Mouse (Mus musculus) heart, postnatal 10 days (tissue): Measurements from ENCODE around the gene Olfr476. TPM values are rescaled to one million over a fixed set of nuclear protein-coding genes. Genes with fewer than 3 reads are reported as not detected.
"Not testable (repeated sequence)": the region's sequence is repeated elsewhere in the genome, so short reads cannot be mapped to it uniquely, and the experiment has no call there.

Experiments used
- DNase-seq, 2 experiments: peaks; one replicate each; pipeline ENCODE4 v3.0.0; 2021
- intact Hi-C: fragments of 180-260 bp; cut with DNase I; formaldehyde crosslinking; loops from one replicate; pipeline ENCODE4 v1.15.1; 2025
- total RNA-seq, 2 experiments: library from RNA; stranded (reverse); gene quantifications; 2 replicates each; pipeline ENCODE4 v1.2.3; 2021

Gene Olfr476
- not detected for total RNA-seq

DNA sequence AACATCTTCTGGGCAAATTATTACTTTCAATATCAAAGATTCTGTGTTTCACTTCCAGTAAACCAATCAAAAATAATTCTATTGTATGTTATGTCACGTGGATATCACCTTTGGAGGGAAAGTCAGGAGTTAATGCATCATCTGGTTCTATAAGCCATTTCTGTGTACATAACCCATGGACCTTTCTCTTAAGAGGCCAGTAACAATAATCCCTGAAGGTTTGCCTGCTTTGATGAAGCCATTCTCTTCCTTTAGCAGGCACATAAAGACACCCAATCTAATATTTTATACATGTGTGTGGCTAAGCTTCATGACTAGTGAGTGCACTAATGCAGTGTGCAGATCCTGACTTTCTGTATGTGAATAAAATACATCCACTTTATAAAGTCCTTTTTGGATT, at the start of gene Olfr476:
Olfr476 (plus strand) TSS at position 301 of the 400 bp plus-strand sequence.
- intact Hi-C loops = no loop called here
- no peak for DNase-seq

DNA sequence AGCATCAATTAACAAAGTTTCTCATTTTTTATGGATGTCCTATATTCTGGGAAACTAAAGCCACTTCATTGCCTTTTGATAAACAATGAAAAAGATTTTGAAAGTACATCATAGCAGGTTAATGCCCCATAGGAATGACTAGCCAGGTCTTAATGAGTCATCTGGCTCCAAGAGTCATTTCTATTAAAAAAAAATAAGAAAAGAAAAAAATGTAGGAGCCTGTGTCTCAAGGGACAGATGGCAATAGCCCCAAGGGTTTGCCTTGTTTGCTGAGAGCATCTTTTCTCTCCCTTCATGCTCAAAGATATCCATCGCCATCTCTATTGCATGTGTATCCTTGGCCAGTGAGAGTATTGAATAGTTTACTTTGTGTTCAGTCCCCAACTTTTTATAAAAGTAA, 34.5 kb upstream of the Olfr476 start, which contains the start of gene Olfr473:
Olfr473 (plus strand) TSS at position 301 of the 400 bp plus-strand sequence.
- no peak for DNase-seq
- intact Hi-C loops = no loop called here

DNA sequence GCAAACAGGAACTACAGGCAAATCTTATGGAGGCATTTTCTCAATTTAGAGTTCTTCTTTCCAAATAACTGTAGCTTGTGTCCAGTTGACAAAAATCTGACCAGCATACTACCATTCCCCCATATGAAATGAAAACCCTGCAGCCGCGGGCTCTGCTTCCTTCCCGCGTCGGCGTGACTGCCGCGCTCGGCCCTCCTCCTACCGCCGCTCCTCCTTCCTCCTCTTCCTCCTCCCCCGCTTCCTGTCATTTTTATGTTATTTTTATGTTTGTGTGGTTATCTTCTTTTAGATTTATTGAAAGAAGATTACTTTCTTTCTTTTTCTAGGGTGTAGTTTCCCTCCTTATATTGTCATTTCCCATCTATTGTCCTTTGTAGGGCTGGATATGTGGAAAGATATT, 12.1 kb upstream of the Olfr476 start:
- DNase-seq, intact Hi-C loops: not testable (repeated sequence)

DNA sequence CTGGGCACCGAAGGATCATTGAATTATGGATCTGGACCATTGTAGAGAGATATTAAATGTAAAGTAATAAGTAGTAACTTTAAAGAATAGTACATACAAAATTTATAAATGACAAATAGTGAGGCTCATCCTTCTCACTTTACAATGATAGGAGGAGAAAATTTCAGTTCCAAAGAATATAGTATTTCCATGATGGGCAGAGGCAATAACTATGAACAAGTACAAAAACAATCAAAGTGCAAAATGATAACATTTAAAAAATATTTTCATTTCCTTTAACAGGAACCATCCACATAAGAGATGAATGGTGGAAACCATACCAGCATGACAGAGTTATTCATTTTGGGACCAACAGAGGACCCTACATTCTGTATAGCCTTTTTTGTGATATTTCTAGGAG, 10.3 kb upstream of the Olfr476 start, which contains the start of gene Olfr474:
Olfr474 (plus strand) TSS at position 301 of the 400 bp plus-strand sequence.
- intact Hi-C loops = no loop called here
- DNase-seq = no peak

DNA sequence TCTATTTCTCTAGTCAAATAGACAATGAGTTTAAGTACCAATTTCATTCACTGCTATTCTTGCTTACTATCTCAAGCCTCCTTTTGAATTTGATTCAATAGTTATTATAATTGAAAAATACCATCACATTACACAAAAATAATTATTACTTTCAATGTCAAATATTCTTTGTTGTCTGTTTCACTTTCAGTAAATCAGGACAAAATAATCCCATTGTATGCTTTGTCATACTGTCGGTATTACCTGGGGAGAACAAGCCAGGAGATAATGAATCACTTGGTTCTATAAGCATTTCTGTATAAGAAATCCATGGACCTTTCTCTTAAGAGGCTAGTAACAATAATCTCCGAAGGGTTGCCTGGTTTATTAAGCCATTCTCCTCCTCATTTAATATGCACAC, 21.8 kb downstream of the Olfr476 start, which contains the start of gene Olfr477:
Olfr477 (plus strand) TSS at position 301 of the 400 bp plus-strand sequence.
- intact Hi-C loops = no loop called here
- DNase-seq = no peak

DNA sequence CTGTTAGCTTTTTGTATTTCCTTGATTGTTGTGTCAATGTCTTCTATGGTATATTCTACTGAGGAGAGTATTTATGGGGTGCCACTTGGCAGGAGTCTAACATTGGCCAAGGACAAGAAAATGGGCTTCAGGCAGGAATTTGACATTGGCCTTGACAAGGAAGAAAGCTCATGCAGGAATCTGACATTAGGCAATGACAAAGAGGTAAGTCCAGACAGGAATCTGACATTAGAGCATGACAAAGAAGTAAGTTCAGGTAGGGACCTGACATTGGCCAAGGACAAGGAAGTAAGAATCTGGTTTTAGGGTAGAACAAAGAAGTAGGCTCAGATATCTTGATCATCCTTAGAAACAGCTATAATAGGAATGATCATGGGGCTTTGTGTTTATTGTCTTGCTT, 49.7 kb downstream of the Olfr476 start:
- intact Hi-C loops, DNase-seq: not testable (repeated sequence)

Other genes starting within 250 kb of the Olfr476 start
- gene Cyb5r2, start 206.8 kb upstream of the Olfr476 start, total RNA-seq = not detected
- gene Ovch2, start 163.6 kb upstream of the Olfr476 start, total RNA-seq = not detected
- not detected for gene Olfr467, start 152.5 kb upstream of the Olfr476 start, total RNA-seq
- not detected for gene Olfr469, start 139.3 kb upstream of the Olfr476 start, total RNA-seq
- not detected for gene Olfr470, start 117.3 kb upstream of the Olfr476 start, total RNA-seq
- gene Olfr472, start 66.9 kb upstream of the Olfr476 start, total RNA-seq = not detected
- gene Olfr473, start 34.4 kb upstream of the Olfr476 start, total RNA-seq = not detected
- gene Olfr474, start 10.2 kb upstream of the Olfr476 start, total RNA-seq = not detected
- not detected for gene Olfr477, start 21.9 kb downstream of the Olfr476 start, total RNA-seq
- gene Olfr478, start 69.2 kb downstream of the Olfr476 start, total RNA-seq = not detected
- not detected for gene Olfr479, start 85.9 kb downstream of the Olfr476 start, total RNA-seq
- not detected for gene Olfr480, start 102.5 kb downstream of the Olfr476 start, total RNA-seq
- not detected for gene Olfr481, start 115.1 kb downstream of the Olfr476 start, total RNA-seq
- under 1 TPM; 0.82 to 0.89 TPM for gene Olfr482, start 132.8 kb downstream of the Olfr476 start, total RNA-seq
- gene Olfr483, start 136.0 kb downstream of the Olfr476 start, total RNA-seq = not detected
- not detected for gene Olfr484, start 162.6 kb downstream of the Olfr476 start, total RNA-seq
- gene Olfr485, start 195.1 kb downstream of the Olfr476 start, total RNA-seq = not detected
- not detected for gene Olfr486, start 207.9 kb downstream of the Olfr476 start, total RNA-seq
- gene Olfr487, start 249.8 kb downstream of the Olfr476 start, total RNA-seq = not detected